Mouse (Mus musculus) spleen, postnatal 0 days (tissue): ENCODE data around the gene Plekhh2. TPM values are rescaled to one million over a fixed set of nuclear protein-coding genes. Genes with fewer than 3 reads are reported as not detected.

Source experiments
- polyA plus RNA-seq: library from polyadenylated mRNA; unstranded; fragments of >200 nt; fragmentation: Nextera tagmentation; extraction: Ambion mirVana; gene quantifications from 2 replicates; pipeline ENCODE4 v1.2.1, GENCODE M21; 2015

Plekhh2 gene
- 2.0 and 2.2 TPM in 2 replicates for polyA plus RNA-seq

DNA sequence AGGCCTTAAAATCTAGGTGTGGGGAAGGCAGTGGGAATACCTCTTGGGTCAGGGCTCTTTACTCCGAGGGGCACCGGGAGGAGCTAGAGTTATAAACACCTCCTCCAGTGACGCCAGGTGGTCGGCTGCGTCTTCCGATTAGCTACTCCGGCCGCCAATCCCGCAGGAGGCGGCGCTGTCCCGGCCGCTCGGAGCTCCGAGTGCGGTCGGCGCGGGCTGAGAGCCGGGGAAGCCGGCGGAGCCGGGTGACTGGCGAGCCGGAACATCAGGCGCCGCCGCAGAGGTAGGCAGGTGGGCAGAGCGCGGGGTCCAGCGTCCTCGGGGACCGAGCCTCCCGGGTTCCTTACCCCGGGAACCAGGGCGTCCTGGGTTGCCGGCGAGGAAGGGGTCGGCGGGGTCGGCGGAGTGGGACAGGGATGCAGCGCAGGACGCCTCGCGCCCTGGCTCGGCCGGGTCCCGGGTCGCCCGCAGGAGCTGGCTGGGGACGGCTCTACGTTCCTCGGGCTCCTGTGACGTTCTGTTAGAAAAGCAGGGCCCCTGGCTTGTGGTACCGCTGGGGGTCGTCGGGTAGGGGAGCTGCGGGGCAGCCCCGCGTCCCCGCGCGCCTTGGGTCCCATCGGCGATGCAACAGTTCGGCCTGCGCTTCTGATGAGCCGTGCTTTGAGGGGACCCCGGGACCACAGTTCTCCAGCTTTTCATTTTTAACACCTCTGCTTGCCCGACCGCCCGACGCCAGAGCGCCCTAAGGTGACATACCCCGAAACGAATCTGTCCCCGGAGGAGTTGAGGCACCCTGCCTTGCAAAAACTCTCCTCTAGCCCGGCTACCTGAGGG is at the start of gene Plekhh2:
Plekhh2 (plus strand) TSS at position 214 of the 834 bp plus-strand sequence.

DNA sequence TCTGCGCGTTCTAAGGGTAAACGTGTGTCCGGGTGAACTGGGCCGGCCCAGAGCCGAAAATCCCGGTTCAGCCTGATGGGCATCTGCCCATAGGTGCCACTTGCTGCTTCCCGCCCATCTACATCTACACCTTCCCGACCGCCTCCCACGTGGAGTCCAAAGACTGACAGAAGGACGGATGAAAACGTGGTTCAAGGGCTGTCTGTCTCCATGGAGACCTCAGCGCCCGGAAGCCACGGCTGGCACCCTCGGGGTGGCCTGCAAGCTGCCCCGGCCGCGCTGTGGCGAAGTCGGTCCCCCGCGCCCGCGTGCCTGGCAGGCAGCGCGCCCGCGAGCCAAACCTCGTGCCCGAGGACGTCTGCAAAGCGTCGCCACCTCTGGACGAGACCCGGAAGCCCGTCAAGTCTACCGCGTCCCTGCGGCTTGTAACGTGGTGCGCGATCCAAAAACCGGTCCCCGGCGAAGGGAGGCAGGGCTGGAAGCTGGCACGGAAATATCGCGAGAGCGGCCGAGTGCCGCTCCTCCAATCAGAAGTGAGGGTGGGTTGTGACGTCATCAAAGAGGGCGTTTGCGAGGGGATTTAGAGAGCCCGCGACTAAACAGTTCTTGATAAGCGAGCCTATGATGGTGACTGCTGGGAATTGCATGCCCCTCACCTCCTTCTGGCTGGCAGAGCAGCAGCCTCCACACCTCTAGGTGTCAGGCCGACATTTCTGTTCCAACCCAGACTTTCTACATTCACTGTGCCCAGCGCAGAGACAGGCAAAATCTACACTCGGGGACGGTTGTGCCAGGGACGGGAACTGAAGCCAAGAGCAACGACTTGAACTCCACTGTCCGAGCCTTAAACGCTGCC is 45.7 kb upstream of the Plekhh2 start, which contains the start of gene Thada:
Thada (minus strand) TSS at position 453 of the 856 bp plus-strand sequence.

DNA sequence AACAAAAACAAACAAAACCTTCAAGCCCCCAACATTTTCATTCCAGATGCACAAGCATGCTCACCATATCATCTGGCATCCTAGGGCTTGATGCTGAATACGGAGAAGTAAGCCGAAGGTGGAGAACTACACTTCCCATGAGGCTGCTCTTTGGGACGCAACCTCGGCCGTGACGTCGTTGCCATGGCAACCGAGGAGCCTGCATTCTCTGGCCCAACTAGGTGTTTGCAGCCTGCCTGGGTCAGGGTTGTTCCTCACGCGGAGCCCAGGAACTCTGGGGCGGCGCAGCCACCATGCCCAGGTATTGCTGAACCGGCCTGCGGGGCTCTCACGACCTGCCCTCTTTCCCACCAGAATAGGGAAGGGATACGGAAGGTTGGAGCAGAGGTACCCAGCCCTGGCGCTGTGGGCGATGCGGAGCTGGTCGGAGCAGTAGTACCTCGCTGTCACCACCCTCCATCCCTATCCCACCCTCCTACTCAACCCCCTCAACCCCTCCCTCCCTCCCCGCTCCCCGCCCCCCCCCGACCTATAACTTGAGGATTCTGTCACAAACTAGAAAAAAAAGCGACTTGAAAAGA is 114.7 kb downstream of the Plekhh2 start, which contains the start of gene Dync2li1:
Dync2li1 (plus strand) TSS at position 221 of the 581 bp plus-strand sequence.

Other genes starting within 250 kb of the Plekhh2 start
- 2.8 and 4.7 TPM in 2 replicates for gene Thada, start 45.7 kb upstream of the Plekhh2 start, polyA plus RNA-seq
- 4.2 and 5.2 TPM in 2 replicates for gene Dync2li1, start 114.6 kb downstream of the Plekhh2 start, polyA plus RNA-seq
- gene Abcg8, start 164.4 kb downstream of the Plekhh2 start, polyA plus RNA-seq: 0.05 TPM in 1 of 2 replicates, not detected in the other
- 0.10 and 0.12 TPM in 2 replicates for gene Abcg5, start 171.1 kb downstream of the Plekhh2 start, polyA plus RNA-seq